Mouse (Mus musculus): ENCODE measurements around the gene Slc22a17. TPM values are rescaled to one million over a fixed set of nuclear protein-coding genes. Genes with fewer than 3 reads are reported as not detected.
"Not testable (repeated sequence)": the region's sequence is repeated elsewhere in the genome, so short reads cannot be mapped to it uniquely, and the experiment has no call there.

The Slc22a17 gene
- polyA plus RNA-seq (2015; fragmentation: Nextera tagmentation; extraction: Ambion mirVana), result 30.2 and 33.2 TPM in 2 replicates

DNA sequence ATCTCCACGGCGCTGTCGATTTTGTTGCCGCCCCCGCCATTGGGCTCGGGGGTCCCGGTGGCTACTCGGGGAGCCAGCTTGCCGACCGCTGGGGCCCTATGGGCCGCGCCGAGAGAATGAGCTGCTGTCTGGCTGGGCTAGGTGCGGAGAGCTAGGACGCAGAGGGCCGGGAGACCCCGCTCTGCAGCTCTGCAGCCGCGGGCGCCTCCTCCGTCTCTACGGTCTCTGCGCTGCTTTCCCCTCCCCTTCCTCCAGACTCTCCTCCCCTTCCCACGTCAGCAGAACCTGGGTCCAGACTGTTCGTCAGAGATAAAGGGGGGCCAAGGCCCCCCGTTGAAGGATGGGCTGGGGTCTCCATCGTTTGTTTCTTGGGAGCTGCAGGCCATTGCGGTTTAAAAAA, at the start of gene Slc22a17:
Gene Slc22a17 (minus strand): TSS at position 247 of the 400 bp plus-strand sequence.
- H3K4me1 ChIP-seq (replicated peaks), result peaks cover 10% of the 10 kb centered on the region; the same call in 1 of the 2 replicates
- peak within 1 kb of the TSS; percentile 94 for H3K4me3 ChIP-seq (replicated peaks)
- H3K36me3 ChIP-seq, result peaks cover 6% of the 10 kb centered on the region; the same call in 1 of the 2 replicates
- peak within 1 kb of the TSS; percentile 68; the same call in 1 of the 2 replicates for H3K27ac ChIP-seq
- 0% methylated on average over 28 of the region's 28 CpGs for WGBS
- peak within 1 kb of the TSS; percentile 93 for H3K9ac ChIP-seq
- peak; percentile 92 for ATAC-seq
- no peaks in the 10 kb centered on the region for H3K9me3 ChIP-seq
- 0 out of 2 replicates have a peak, but pooled peaks cover 2% of the 10 kb centered on the region for H3K27me3 ChIP-seq (replicated peaks)
- H3K4me2 ChIP-seq (replicated peaks), result peak within 1 kb of the TSS; percentile 99

DNA sequence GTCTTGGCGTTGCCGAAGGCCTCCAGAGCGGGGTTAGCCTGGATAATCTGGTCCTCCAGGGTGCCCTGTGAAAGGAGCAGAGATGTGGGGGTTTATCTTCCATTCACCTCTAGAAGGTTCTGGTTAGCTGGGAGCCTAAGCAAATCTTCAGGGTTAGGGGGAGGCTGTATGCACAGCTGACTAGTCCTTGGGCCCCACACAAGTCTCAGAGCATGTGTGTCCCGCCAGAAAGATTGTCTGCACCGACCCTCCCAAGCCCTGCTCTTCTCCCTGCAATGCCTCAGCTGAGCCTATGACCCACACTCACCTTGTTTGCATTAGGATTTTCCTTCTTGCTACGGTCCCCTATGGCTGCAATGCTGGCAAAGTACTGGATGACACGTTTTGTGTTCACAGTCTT, 49.8 kb upstream of the Slc22a17 start:
- 77% methylated on average over 7 of the region's 7 CpGs for WGBS
- no peak for ATAC-seq
- Histone ChIP-seq H3K27me3 (replicated peaks) (no peaks in the 10 kb centered on the region), H3K4me2 (replicated peaks) (no peak overlapping the region), H3K9ac (no peak overlapping the region), H3K9me3 (no peaks in the 10 kb centered on the region), H3K4me3 (replicated peaks) (no peak overlapping the region), H3K36me3 (no peaks in the 10 kb centered on the region), H3K27ac (no peak overlapping the region), H3K4me1 (replicated peaks) (no peaks in the 10 kb centered on the region)

- no peak overlapping the region for H3K4me2 ChIP-seq (replicated peaks)
- H3K36me3 ChIP-seq, result no peaks in the 10 kb centered on the region
- no peak overlapping the region for H3K4me3 ChIP-seq (replicated peaks)
- no peaks in the 10 kb centered on the region for H3K27me3 ChIP-seq (replicated peaks)
- WGBS, result 73% methylated on average over 5 of the region's 5 CpGs
- no peak overlapping the region for H3K27ac ChIP-seq
- ATAC-seq, result no peak
- H3K9me3 ChIP-seq, result no peaks in the 10 kb centered on the region
- no peaks in the 10 kb centered on the region for H3K4me1 ChIP-seq (replicated peaks)
- no peak overlapping the region for H3K9ac ChIP-seq
These were observed 48.6 kb upstream of the Slc22a17 start for GRCm38 (mm10) chr14:54961487-54961886.

DNA sequence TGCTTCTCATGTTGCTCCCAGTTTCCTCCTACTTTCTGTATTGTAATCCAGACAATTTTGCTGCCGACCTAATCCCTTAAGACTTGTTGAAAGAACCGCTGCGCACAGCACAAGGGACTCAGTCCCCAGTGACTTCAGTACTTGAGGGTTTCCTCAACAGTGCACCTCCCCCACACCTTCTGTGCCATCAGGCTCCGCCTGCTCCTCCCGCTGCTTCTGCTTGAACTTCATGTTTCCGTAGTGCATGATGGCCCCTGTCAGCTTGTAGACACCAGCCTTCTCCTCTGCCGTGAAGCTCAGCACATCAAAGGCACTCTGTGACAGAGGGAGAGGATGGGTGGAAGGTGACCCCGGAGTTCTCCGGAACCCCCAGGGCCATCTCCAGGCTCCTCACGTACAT, 47.8 kb upstream of the Slc22a17 start:
- no peak overlapping the region for H3K4me3 ChIP-seq (replicated peaks)
- H3K36me3 ChIP-seq, result no peaks in the 10 kb centered on the region
- no peaks in the 10 kb centered on the region for H3K9me3 ChIP-seq
- no peak overlapping the region for H3K4me2 ChIP-seq (replicated peaks)
- H3K27ac ChIP-seq, result no peak overlapping the region
- no peak for ATAC-seq
- no peaks in the 10 kb centered on the region for H3K27me3 ChIP-seq (replicated peaks)
- no peak overlapping the region for H3K9ac ChIP-seq
- 62% methylated on average over 10 of the region's 10 CpGs for WGBS
- no peaks in the 10 kb centered on the region for H3K4me1 ChIP-seq (replicated peaks)

DNA sequence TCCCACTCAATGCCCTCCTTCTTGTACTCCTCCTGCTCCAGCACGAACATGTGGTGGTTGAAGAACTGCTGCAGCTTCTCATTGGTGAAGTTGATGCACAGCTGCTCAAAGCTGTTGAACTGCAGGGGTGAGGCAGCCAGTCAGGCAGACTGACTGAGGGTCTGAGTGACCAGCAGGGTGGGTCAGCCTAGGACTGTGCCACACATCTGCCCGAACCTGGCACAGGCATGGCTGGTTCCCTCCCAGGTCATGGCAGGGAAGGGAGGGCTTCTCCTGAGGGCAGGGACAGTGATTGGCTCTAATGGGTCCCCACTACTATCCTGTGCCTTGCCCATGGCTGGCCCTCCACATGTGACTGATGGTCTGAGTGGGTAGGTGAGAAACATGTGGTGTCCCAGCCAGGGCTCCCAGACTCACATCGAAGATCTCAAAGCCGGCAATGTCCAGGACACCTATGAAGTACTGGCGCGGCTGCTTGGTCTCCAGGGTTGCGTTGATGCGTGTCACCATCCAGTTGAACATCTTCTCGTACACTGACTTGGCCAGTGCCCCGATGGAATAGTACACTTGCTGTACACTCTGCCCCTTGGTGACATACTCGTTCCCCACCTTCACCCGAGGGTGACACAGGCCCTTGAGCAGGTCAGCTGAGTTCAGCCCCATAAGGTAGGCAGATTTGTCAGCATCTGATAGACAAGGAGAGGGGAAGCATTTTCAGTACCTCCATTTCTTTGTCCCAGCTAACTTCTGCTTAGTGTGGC, 47.1 kb upstream of the Slc22a17 start:
- WGBS, result 90% methylated on average over 12 of the region's 12 CpGs
- H3K27ac ChIP-seq; H3K9ac ChIP-seq; H3K36me3 ChIP-seq; H3K9me3 ChIP-seq; ATAC-seq; H3K27me3 ChIP-seq (replicated peaks); H3K4me2 ChIP-seq (replicated peaks); H3K4me1 ChIP-seq (replicated peaks); H3K4me3 ChIP-seq (replicated peaks): not testable (repeated sequence)

DNA sequence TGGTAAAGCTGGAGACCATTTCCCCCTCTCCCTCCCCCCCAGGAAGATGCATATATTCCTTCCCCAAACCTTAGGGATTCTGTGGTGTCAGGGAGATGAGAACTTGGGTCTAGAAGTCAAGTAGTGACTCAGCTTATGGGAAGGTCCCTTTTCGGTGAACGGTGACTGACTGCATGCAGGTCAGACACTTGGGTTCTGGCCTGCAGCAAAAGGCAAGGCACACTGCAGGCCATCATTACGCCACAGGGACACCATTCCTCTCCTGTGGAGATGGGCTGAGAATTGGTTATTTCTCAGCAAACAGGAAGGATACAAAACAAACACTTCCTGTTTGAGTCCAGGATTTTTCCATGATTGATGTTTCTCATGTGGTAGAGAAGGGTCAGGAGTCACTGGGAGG, 46.3 kb upstream of the Slc22a17 start:
- ATAC-seq, result no peak
- no peaks in the 10 kb centered on the region for H3K4me1 ChIP-seq (replicated peaks)
- no peak overlapping the region for H3K9ac ChIP-seq
- no peak overlapping the region for H3K27ac ChIP-seq
- no peaks in the 10 kb centered on the region for H3K9me3 ChIP-seq
- WGBS, result 91% methylated on average over 3 of the region's 3 CpGs
- H3K4me2 ChIP-seq (replicated peaks), result no peak overlapping the region
- H3K27me3 ChIP-seq (replicated peaks), result no peaks in the 10 kb centered on the region
- H3K4me3 ChIP-seq (replicated peaks), result no peak overlapping the region
- H3K36me3 ChIP-seq, result no peaks in the 10 kb centered on the region

DNA sequence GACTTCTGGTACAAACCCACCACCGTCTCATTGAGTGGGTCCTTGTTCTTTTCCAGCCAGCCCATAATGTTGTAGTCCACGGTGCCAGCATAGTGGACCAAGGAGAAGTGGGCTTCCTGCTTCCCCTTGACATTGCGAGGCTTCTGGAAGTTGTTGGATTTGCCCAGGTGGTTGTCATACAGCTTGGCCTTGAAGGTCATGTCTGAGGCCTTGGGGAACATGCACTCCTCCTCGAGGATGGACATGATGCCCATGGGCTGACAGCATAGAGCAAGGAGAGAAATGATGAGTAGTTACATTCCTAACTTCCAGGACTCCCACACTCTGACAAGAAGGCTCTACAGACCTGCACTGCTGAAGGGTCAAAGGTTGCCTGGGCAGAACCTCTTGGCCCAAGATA, 45.6 kb upstream of the Slc22a17 start:
- Histone ChIP-seq H3K9me3 (no peaks in the 10 kb centered on the region), H3K4me1 (replicated peaks) (no peaks in the 10 kb centered on the region), H3K36me3 (no peaks in the 10 kb centered on the region), H3K9ac (no peak overlapping the region), H3K4me3 (replicated peaks) (no peak overlapping the region), H3K4me2 (replicated peaks) (no peak overlapping the region), H3K27me3 (replicated peaks) (no peaks in the 10 kb centered on the region), H3K27ac (no peak overlapping the region)
- ATAC-seq, result no peak
- WGBS, result 84% methylated on average over 4 of the region's 4 CpGs

- no peaks in the 10 kb centered on the region for H3K4me1 ChIP-seq (replicated peaks)
- H3K9ac ChIP-seq, result no peak overlapping the region
- no peak for ATAC-seq
- H3K4me2 ChIP-seq (replicated peaks), result no peak overlapping the region
- no peaks in the 10 kb centered on the region for H3K27me3 ChIP-seq (replicated peaks)
- H3K27ac ChIP-seq, result no peak overlapping the region
- no peaks in the 10 kb centered on the region for H3K36me3 ChIP-seq
- H3K4me3 ChIP-seq (replicated peaks), result no peak overlapping the region
- H3K9me3 ChIP-seq, result no peaks in the 10 kb centered on the region
- WGBS, result 85% methylated on average over 9 of the region's 9 CpGs
These were observed 43.6 kb upstream of the Slc22a17 start for GRCm38 (mm10) chr14:54956533-54956932.

GRCm38 (mm10) chr14:54955481-54955880, 42.5 kb upstream of the Slc22a17 start:
- Histone ChIP-seq H3K4me3 (replicated peaks) (no peak overlapping the region), H3K36me3 (no peaks in the 10 kb centered on the region), H3K9ac (no peak overlapping the region), H3K9me3 (no peaks in the 10 kb centered on the region), H3K27me3 (replicated peaks) (no peaks in the 10 kb centered on the region), H3K27ac (no peak overlapping the region), H3K4me2 (replicated peaks) (no peak overlapping the region), H3K4me1 (replicated peaks) (no peaks in the 10 kb centered on the region)
- no peak for ATAC-seq
- WGBS, result 87% methylated on average over 3 of the region's 3 CpGs

DNA sequence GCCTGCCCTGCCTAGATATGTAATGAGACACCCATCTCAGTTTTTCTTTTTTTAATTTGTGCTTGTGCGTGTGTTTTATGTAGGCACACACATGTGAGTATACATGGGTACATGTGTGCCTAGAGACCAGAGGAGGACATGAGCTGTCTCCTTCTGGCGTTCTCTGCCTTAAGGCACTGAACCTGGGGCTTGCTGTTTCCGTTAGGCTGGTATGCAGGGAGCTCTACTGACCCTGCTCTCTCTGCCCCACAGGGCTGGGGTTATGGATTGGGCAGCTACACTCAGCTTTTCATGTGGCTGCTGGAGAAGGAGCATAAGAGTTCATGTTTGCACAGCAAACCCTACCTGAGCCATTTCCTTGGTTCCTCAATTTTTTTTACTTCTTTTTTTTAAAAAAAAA, 41.5 kb upstream of the Slc22a17 start:
- Histone ChIP-seq H3K4me1 (replicated peaks) (no peaks in the 10 kb centered on the region), H3K9ac (no peak overlapping the region), H3K27ac (no peak overlapping the region), H3K27me3 (replicated peaks) (no peaks in the 10 kb centered on the region), H3K4me3 (replicated peaks) (no peak overlapping the region), H3K4me2 (replicated peaks) (no peak overlapping the region), H3K36me3 (no peaks in the 10 kb centered on the region), H3K9me3 (no peaks in the 10 kb centered on the region)
- ATAC-seq, result no peak
- WGBS, result 80% methylated on average over 3 of the region's 3 CpGs

- Histone ChIP-seq H3K9me3 (no peaks in the 10 kb centered on the region), H3K36me3 (no peaks in the 10 kb centered on the region), H3K4me2 (replicated peaks) (no peak overlapping the region), H3K9ac (no peak overlapping the region), H3K4me3 (replicated peaks) (no peak overlapping the region), H3K4me1 (replicated peaks) (no peaks in the 10 kb centered on the region), H3K27ac (no peak overlapping the region), H3K27me3 (replicated peaks) (no peaks in the 10 kb centered on the region)
- no peak for ATAC-seq
- WGBS, result 89% methylated on average over 8 of the region's 8 CpGs
These were observed 40.8 kb upstream of the Slc22a17 start for GRCm38 (mm10) chr14:54953664-54954206.

- Histone ChIP-seq H3K9me3 (no peaks in the 10 kb centered on the region), H3K27me3 (replicated peaks) (no peaks in the 10 kb centered on the region), H3K36me3 (no peaks in the 10 kb centered on the region), H3K9ac (no peak overlapping the region), H3K4me2 (replicated peaks) (no peak overlapping the region), H3K4me1 (replicated peaks) (no peaks in the 10 kb centered on the region), H3K4me3 (replicated peaks) (no peak overlapping the region), H3K27ac (no peak overlapping the region)
- 86% methylated on average over 6 of the region's 6 CpGs for WGBS
- no peak for ATAC-seq
These were observed 38.7 kb upstream of the Slc22a17 start for GRCm38 (mm10) chr14:54951587-54951986.

GRCm38 (mm10) chr14:54950493-54950892, 37.6 kb upstream of the Slc22a17 start:
- H3K4me3 ChIP-seq (replicated peaks), result no peak overlapping the region
- H3K27ac ChIP-seq, result no peak overlapping the region
- no peaks in the 10 kb centered on the region for H3K36me3 ChIP-seq
- H3K9me3 ChIP-seq, result no peaks in the 10 kb centered on the region
- H3K9ac ChIP-seq, result no peak overlapping the region
- no peak overlapping the region for H3K4me2 ChIP-seq (replicated peaks)
- H3K27me3 ChIP-seq (replicated peaks), result no peaks in the 10 kb centered on the region
- no peak for ATAC-seq
- WGBS, result 63% methylated on average over 12 of the region's 12 CpGs
- H3K4me1 ChIP-seq (replicated peaks), result no peaks in the 10 kb centered on the region

Data from intestine, embryonic 15.5 days (tissue).